Mouse (Mus musculus): ENCODE data around the gene Gm5114.
"Not testable (repeated sequence)": the region's sequence is repeated elsewhere in the genome, so short reads cannot be mapped to it uniquely, and the experiment has no call there.

The Gm5114 gene

DNA sequence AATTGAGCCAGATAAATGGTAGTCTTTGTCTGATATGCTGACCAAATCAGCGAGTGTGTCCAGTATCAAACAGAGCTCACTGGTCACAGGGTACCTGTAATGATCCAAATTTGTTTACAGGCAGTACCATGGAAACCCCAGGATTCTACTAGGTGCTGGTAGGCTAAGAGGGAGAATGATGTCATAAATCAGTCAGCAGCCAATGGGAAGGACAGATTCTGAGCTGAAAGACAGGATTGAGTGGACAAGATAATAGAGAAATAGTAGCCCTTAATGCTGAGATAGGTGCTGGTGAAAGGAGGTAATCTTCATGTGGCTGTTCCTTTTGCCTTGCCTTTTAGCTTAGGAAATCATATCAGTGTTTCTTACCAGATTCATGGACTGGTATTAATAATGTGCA is at the start of gene Gm5114:
Gm5114 (minus strand) TSS at position 101 of the 400 bp plus-strand sequence.
- DNase-seq (ENCODE audit: low spot score in 2 of 2): not testable (repeated sequence)

DNA sequence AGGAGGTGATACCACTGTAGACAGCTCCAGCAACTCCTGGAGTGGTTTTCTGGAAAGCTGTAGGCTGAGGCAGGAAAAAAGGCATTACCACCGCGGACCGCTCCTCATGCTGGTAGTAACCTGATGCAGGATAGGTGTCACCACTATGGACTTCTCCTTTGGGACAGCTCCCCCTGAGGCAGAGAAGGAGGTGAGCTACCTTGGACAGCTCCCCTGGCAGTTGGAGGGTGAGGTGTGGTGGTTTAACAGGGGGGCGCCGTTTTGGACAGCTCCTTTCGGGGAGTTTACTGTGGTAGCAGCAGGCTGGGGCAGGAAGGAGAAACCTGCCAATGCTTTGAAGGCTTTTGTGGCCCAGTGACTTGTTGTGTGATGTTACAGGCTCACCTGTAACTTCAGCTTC is 42.8 kb upstream of the Gm5114 start:
- DNase-seq (ENCODE audit: low spot score in 2 of 2): no peak

DNA sequence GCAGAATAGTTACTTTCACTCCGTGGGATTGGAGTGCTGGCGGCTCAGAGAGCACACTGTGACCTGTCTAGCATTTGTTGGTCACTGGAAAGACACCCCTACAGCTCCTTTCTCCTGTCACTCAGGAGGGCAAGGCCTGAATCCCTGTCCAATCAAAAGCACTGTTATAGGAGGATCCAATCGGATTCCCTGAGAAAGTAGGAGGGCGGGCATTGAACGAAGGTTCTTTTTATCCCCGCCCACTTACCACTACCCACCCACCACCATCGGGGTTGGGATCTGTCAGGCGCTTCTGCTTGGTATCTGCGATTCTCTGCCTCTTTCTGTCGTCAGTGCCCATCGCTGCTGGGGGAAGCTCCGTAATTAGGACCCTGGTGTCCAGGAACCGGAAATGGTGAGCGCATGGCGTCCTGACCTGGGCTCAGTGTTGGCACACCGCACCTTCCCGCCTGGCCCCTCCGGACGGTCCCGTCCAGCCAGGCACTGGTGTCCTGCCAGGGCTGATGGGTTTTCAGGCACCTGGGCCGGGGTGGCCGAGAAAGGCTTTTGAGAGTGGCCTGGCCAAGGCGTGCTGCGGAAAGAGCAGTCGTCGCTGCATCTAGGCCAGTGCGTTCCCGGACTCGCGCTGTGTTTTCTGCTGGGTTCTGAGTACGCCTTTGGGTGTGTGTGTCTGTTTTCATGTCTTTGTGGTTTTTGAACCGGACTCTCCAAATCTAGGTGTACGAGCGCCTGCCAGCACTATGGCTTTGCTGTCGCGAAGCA is 36.5 kb upstream of the Gm5114 start:
- peak; percentile 79 to 81 for DNase-seq (ENCODE audit: low spot score in 2 of 2)

DNA sequence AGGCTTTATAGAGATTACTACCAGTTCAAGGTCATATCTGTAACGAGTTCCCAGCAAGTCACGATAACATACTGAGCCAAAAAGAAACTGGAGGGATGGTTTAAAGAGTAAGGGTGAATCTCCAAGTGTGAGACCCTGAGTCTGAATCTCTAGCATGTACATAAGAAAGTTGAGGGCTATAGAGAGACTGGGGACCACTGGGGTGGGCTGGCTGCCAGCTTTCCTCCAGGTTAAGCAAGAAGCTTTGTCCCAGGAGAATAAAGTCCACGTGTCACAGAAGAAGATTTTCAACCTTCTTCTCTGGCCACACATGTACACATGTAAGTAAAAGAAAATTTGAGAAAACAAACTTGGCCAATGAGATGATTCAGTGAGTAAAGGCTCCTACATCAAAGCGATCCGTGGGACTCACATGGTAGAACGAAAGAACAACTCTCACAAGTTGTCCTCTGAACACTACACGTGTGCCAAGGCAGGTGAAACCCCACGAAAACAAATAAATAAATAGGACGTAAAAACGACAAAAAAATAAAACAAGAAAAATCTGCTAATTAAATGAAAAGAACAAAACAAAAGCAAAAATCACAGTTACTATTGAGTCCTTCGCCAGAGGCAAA is 35.8 kb upstream of the Gm5114 start:
- no peak for DNase-seq (ENCODE audit: low spot score in 2 of 2)

DNA sequence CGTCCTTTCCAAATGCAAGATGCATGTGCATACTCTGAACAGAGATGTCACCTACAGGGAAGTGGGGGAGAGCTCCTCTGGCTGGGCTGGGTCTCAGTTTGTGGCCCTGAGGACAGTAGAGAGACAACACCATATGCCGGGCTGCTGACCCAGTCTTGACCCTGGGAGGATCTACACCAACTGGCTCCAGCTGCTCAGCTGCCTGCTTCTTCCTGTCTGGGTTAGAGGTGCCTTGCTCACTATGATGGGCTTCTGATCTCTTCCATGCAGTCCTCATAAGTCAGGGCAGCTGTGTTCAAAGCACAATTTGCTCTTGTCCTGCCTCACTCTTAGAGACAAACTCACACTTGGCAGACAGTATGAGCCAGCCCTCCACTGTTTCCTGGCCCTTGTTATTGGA is 28.3 kb upstream of the Gm5114 start:
- DNase-seq (ENCODE audit: low spot score in 2 of 2): no peak

DNA sequence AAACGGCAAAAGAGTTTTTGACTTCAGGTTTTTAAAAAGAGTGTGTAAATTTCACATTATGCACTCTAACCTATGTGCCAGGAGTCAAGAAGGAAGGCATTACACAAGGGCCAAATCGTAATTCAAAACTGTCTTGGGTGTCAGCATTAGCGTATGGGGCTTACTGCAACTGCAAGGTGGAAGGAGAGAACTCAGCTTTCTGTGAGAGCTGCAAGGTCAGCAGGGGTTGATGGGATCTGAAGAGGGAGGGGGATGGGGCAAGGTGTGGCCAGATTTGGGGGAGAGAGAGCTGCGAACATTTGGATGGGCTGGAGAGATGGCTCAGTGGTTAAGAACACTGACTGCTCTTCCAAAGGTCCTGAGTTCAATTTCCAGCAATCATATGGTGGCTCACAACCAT is 27.4 kb upstream of the Gm5114 start:
- no peak for DNase-seq (ENCODE audit: low spot score in 2 of 2)

All from urinary bladder, adult 18-20 months (tissue).